Mouse (Mus musculus) mouse embryonic stem cell (cell line): ENCODE measurements around the gene Dpp4.

ENCODE experiments used
- in situ Hi-C, 2 experiments: fragments of 300-500 bp; cut with MboI; formaldehyde crosslinking; loops; 1 replicate in 1 of 2; 3 replicates in 1 of 2; pipeline ENCODE4 v1.14.3; 2019 to 2020; ENCODE audit warnings: low sequenced_read_pairs in 2 of 2, low pct_unique_long_range_greater_than_20kb in 1 of 2, mixed read lengths in 1 of 2; ENCODE audit not compliant: unreplicated experiment in 1 of 2

The Dpp4 gene

DNA sequence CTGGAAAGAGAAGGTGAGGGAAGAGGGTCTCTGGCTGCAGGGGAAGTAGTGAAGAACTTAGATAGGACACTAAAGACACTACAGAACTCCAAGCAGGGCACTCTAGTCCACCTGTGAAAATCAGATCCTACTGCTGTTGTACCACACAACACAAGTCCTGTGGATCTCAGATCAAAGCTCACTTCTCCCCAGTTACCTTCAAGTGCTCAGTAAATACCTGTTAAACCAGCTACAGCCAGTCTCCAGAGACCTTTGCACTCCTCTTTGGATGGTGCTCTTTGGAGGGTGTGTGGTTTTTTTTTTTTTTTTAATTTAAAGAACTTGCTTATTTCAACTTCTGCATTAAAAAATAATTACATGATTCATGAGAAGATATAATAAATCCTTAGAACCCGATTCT lies 5.2 kb upstream of the Dpp4 start:
- in situ Hi-C loops: no loop called here

DNA sequence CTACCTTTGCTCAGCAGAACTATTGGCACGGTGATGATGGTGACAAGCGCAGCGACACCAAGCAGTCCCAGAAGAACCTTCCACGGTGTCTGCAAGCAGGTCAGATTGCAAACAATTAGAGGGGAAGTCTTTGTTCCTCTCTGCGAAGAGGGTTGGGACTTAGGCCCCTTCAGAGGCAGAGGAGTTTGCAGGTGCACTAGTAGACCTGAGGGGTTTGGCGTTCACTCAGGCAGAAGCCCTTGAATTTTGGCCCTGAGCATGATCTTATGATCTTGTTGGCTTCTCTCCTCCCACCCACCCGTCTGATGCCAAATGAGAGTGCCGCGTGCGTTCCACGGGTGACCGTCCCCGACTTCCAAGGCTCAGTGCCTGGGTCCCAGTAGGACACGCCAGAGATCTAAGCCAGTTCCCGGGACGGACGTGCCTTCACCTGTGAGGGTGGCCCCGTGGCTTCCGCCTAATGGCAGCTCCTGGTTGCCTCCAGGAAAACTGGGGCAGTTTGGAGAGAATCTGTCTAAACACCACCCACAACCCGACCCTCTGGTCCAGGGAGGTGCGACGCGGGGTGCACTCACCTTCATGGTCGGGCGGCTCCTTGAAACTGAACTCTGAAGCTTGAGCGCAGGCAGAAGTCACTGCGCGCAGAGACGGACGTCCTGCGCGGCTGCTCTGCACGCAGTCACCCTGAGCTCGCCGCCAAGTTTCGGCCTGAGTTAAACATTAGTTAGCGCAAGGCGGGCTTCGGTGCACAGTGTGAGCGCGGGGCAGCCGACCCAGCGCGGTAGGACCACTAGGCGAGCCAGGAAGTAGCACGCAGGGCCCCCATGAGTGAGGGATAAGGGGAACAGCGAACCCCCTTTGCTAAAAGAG lies 585 bp downstream of the Dpp4 start:
- in situ Hi-C loops: no loop called here

DNA sequence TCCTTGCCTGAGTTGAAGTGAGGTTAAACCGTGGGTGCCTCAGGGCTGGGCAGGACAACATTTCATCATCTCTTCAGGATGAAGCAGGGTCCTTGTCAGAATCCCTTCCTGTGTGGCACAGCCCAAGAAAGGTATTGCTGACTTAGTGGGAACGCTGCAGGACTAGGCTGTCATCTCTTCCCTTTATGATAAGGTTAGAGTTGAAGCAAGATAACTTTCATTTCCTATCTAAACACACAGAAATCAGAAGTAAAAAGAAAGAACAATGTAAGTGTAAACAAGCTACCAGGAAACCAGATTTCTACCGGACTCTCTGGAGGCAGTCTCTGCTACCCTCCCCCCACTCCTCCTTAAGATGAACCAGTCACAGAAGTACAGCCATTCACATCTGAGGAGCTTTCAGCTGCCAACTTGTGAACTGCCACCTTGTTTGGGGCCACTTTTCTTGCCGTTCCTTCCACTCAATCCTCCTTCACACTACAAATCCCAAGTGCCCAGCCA lies 3.3 kb downstream of the Dpp4 start:
- in situ Hi-C loops: no loop called here

DNA sequence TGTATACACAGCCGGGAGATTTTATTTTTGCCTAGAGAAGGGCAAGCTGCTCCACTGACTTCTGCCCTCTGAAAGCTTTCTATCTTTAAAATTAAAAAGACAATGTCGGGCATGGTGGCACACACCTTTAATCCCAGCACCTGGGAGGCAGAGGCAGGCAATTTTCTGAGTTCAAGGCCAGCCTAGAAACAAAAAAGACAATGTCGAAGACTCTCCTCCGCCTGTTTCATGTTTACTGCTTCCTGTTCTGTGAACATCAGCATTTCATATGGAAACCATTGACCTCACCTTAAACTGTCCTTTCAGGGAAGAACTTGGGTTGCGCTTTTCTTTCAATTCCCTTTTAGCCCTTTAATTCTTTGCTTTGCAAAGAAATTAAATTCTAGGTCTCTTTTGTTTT lies 3.8 kb downstream of the Dpp4 start:
- in situ Hi-C loops: no loop called here

DNA sequence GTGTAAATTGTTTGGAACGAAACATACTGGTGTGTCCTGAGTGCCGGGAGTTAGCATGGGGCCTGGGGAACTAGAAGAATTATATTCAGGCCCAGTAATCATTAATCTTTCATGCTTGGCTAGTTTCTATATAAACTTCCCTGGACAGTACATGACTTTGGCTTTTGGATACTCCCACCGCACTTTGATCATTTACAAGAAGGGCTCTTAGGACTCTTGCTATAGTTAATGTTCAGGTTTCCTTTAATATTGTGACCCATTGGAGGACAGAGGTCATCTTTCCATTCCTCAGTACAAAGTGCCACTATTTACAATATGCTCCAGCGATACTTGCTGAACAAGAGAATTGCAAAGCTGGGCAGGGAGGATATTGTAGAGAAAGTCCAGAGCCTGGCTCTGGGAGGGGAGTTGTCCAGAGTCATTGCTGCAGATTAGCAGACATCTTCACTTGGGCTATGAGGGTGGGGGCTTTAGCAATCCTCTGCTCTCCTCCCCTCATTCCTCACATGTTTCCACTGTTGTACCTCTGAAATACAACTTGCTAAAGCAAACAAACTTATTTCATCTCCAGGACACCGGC lies 8.4 kb downstream of the Dpp4 start:
- in situ Hi-C loops: no loop called here

DNA sequence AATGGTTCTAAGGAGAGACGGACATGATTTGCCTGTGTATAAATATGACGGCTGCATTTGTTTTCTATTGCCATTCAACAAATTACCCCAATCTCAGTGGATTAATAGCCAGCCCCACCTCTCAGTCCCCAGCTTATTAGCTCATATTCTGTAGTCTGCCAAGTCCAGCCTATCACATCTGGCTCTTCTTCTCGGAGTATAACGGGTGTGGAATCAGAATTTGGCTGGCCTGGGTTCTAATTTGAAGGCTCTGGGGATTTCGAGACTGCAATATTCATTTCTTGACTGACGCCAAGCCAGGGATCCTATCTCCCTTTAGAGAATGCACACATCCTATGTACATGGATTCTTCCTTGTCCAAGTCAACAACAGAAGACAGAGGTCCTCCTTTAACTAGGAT lies 11.0 kb downstream of the Dpp4 start:
- in situ Hi-C loops: no loop called here

DNA sequence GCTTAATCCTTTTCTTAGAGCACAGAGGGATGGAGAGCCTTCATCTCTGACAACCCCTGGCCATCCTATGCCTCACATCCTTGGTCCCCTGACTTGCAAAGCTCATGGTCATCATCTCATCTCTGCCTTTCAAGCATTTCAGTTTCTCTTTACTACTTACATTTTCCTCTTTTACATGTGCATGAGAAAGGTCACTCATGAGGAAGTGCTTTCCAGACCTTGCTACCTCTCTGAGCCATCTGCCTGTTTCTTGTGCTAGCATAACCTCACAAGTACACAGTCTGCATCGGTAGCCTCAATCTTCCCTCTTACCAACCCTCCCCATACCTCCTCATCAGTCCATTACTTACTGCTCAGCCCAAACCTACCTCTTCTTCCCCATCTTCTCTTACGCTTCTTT lies 12.2 kb downstream of the Dpp4 start:
- in situ Hi-C loops: no loop called here

DNA sequence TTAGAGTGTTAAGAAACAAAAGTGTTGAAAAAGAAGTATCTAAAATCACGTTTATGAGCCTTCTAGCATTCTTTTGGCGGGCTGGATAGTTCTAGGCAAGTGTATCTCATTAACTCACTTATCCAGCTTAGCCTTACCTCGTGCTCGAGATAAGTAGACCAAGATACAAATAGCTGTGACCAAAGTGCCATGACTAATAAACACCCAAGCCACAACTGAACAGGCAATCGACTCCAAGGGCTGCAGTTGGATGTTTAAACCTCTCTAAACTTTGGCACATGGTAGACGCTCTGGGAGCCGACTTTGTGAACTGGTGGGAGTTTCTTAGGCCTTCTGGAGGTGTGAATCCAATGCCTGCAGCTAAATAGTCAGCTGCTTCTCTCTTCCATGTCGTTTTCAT lies 12.7 kb downstream of the Dpp4 start:
- in situ Hi-C loops: no loop called here

DNA sequence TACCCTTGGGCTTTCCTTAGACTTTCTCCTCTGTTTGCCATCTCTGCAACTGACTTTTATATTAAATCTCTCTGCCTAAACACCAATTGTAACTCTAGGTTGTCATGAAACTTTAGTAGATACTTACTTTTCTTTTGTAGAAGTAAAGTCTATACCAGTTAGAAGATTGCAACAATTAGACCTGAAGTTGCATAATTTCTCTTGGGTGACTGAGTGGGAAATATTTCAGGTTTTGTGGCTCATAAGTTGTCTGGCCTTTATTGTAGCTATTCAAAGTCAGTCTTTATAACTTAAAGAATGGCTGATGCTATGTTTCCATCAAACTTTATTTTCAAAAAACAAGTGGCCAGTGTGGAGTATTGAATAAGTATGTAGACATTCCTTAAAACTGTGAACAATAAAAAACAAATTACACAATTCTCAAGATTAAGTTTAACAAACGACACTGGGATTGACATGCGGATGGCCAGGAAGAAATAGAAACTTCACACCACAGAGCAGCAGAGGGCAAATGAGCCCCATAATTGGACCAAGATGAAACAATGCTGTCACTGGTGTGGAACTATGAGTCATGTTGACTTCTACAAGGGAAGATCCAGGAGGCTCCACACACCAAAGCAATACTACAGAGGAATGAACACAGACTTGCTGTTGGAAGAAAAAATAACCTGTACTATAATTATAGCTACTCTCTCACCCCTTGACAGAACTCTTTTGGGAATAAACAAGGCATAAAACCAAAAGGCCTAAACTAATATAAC lies 13.7 kb downstream of the Dpp4 start:
- in situ Hi-C loops: no loop called here

DNA sequence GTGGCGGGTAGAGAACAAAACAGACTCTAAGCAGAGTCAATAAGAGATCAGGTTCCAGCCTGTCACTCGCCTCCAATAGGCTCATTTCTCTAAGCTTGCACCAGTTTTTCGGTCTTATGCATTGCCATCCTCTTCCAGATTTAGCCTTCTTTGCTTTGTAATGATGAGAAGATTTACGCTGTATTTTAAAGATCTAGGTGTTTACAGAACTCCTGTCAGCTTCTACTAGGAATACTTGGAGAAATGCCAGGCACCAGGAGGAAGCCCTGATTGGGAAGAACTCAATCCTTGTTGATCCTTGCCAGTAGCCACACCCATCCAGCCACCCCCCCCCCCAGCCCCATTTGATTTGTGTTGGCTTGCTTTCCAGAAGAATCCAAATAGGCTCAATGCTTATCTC lies 14.4 kb downstream of the Dpp4 start:
- in situ Hi-C loops: no loop called here

DNA sequence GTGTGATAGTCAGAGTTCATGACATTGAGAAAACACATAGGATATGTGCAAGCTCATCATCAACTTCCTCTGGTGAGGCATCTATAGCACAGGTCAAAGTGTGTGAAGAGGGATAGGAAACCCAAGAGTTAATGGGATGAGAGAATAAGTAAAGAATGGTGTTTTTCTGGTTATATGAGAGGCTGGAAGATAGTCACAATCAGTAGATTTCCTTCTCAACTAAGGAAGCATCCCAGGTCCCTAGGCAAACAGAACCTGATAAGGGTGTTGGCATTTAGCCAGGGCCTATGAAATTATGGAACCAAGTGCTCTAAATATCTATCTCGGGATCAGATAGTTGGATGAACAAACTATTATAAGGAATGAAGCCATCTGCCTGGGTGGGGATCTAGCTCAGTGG lies 15.2 kb downstream of the Dpp4 start:
- in situ Hi-C loops: no loop called here

DNA sequence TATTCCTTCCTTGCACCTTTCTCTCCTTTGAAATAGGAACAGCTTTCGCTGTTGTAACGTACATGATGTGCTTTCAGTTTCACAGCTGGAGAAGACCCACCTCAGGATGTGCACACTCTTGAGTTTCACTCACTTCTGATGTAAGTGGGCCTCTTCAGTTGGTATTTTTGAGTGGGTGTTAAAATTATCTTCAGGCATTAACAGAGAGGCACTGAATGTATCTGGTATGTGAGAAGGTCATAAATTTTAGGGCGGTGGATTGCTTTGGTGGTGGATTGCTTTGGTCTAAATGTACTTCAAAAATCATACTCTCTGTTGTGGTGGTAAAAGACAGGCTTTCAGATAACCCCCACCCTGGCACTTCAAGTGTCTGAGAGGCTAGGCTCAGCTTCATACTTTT lies 17.2 kb downstream of the Dpp4 start:
- in situ Hi-C loops: no loop called here

DNA sequence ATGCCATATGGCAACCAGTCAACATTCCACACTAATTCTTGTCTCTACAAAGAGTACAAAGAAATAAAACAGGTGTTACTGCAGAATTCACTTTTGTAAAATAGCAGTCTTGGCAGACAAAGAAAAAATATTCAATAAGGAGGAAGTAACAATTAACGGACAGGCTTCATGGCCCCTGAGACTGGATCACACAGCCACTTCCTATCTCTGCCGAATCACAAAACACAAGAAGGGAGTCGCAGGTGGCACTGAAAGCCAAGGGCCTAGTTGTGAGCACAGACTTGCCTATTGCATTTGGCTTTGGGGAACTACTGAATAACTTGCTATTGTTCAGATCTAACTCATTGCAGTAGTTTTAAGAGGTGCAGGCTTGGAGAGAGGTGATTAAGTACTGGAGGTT lies 19.9 kb downstream of the Dpp4 start:
- in situ Hi-C loops: no loop called here

DNA sequence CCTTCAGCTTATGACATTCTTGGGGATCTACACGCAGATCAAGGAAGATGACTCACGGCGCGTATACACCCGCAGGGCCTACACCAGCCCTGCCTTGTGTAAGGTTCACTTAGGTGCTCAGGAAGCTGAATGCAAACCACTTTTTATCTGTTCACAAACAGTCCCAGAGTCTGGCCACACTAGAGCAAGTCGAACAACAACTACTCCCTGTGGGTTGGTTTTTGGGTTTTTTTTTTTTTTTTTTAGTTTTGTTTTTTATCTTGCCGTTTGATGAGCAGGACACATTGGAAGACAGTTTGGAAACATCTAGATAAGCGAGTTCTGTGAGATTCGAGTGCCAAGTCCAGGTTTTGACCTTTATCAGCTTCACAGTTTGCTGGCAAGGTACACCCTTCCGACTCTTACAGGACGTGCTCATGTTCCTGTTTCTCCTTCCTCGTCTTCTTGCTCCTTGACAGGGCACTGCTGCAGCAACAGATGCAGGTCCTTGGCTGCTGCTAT lies 21.0 kb downstream of the Dpp4 start:
- in situ Hi-C loops: no loop called here

DNA sequence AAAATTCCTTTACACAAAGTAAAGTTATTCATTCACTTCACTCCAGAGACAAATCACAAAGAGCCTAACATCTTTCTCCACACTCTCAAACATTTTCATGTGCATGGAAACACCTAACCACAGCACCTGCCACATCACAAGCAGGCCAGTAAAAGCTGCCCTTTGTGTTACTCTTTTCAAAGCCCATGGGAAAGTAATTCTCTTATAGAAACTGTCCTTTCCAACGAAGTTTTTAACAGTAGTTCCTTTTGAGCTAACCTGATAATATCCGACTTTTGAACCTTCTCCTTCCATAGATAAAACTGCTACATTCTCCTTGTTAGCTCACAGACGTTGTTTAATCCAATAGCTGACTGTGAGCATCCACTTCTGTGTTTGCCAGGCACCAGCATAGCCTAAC lies 21.7 kb downstream of the Dpp4 start:
- in situ Hi-C loops: no loop called here

DNA sequence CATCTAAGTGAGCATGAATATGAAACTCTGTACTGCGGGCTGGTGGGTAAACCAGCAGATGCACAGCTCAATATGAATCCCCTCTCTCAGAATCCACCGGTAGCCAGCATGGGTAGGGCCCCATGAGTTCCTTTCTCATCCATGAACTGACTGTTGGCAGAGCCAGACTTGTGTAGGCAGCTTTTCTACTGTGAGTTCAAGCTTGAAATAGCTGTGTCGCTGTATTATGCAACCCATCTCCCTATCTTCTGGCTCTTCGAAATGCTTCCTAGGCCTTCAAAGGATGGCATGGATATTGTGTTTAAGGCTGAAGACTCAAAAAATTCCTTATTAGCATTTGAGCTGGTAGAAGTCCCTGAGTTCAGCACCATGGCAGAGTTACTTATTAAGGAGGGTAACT lies 23.2 kb downstream of the Dpp4 start:
- in situ Hi-C loops: no loop called here

DNA sequence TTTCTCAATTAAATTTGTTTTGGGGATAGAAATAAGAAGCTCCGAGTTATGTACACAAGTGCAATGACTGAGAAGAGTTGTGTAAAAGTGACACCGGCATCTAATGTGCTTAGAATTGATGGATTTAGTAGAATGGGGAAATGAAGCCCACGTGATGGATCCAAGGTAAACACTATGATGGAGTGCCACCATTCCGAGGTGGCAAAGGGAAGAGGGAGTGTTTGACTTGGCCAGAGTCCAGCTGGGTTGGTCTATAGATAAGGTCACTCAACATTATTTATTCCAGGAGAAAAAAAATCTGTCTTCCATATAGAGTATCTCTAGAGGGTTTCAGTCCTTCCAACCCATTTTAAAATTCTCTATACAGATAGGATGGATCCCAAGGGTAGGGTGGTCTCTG lies 28.8 kb downstream of the Dpp4 start:
- in situ Hi-C loops: no loop called here

DNA sequence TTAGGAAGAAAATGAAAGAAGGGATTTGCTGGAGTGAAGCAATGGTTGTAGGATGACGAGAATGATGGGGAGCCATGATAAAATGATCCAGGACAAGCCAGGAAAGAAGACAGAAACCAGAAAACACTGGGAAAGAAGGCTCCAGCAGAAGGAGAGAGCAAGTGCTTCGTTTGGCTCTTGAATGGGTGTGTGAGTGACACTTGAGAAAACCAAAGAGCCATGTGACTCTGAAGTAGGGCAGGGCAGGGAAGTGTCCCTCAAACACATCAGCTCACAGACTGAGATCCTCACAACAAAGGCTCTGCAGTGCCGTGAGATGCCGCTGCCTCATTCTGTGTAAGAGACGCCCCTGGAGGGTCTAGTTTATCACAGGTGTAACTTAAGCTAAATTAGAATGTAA lies 29.6 kb downstream of the Dpp4 start:
- in situ Hi-C loops: no loop called here

DNA sequence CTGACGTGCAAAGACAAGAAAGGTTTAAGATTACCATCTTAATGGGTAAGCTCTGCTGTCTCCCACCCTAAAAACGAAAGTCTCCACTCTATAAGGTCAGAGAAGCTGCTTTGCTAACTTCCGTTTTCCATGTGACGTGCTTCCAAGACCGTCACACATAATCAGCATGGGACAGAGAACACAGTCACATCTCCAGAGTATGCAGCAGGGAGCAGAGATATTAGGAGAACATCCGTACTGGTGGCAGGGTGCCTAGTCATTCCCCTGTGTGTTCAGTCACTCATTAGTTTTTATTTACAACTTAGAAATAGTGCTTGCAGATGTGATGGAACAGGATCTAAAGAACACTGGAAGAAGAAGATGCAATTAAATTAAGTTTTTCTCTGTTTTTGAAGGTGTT lies 30.3 kb downstream of the Dpp4 start:
- in situ Hi-C loops: no loop called here
